Mouse (Mus musculus) bone marrow macrophage, adult 2 months (primary cell): ENCODE data around the gene Ogfrl1.

Experiments used
- CTCF ChIP-seq: IDR thresholded peaks from 2 replicates; pipeline ENCODE4 v1.5.1; 2012; ENCODE audit warnings: low read depth, mild to moderate bottlenecking, low read length, moderate library complexity
- POLR2A ChIP-seq: IDR thresholded peaks from 2 replicates; pipeline ENCODE4 v1.6.1; 2012; ENCODE audit warnings: mild to moderate bottlenecking, low read depth, low read length, borderline replicate concordance

DNA sequence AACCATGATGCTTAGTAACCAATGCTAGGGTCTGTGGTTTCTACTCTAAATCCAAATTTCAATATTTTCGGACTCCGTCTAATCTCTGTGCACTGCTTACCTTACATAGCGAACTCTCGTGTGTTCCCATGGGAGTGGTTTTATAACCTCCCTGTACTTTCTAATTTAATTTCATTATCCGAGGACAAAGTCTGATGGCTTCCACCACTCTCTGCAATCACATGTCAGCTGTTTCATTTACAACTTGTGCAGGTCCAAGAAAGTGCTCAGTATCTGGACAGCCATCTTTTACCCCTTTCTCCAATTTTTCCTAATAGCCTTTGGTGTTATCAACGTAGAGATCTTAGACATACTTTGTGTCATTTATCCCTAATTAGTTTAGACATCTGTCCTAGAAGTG, 44.7 kb downstream of the Ogfrl1 start:
- no peak for TF ChIP-seq POLR2A
- TF ChIP-seq CTCF, result no peak
